Mouse (Mus musculus) forebrain, embryonic 14.5 days (tissue): ENCODE measurements at regions not wholly inside any gene's neighbourhood (a gene's known extent, or its start where the extent isn't known, plus 50 kb on each side); places are given as distances from the start of the nearest gene placed in this dataset.

Experiments used
- ATAC-seq: fragments of 200-750 bp; cut with Nextera tagmentation; 2 replicates; pipeline ENCODE4 v1.8.0; 2017; ENCODE audit warnings: mild to moderate bottlenecking, moderate library complexity
- DNase-seq: peaks from one replicate; pipeline ENCODE4 v3.0.0-alpha.2; 2015; ENCODE audit warnings: low spot score
- H3K27ac ChIP-seq: fragments of 300-500 bp; sonication (generic); 2 replicates; pipeline ENCODE4 v1.5.1; 2014; ENCODE audit warnings: low read depth, mild to moderate bottlenecking, control low read depth, low read length, moderate library complexity
- H3K27me3 ChIP-seq: fragments of 300-500 bp; sonication (generic); replicated peaks from 2 replicates; pipeline ENCODE4 v1.6.1; 2014; ENCODE audit warnings: low read length, control low read depth, mixed read lengths; ENCODE audit not compliant: control insufficient read depth, insufficient read depth
- H3K36me3 ChIP-seq: fragments of 300-500 bp; sonication (generic); 2 replicates; pipeline ENCODE4 v1.6.1; 2014; ENCODE audit warnings: low read length, control low read depth; ENCODE audit not compliant: control insufficient read depth, insufficient read depth
- H3K4me1 ChIP-seq: fragments of 300-500 bp; sonication (generic); 2 replicates; pipeline ENCODE4 v1.6.1; 2014; ENCODE audit warnings: antibody characterized with exemption, low read length, control low read depth; ENCODE audit not compliant: control insufficient read depth, insufficient read depth
- H3K4me2 ChIP-seq: fragments of 300-500 bp; sonication (generic); 2 replicates; pipeline ENCODE4 v1.6.1; 2014; ENCODE audit warnings: mild to moderate bottlenecking, control low read depth, low read length
- H3K4me3 ChIP-seq: fragments of 300-500 bp; sonication (generic); 2 replicates; pipeline ENCODE4 v1.5.1; 2014; ENCODE audit warnings: low read depth, low read length, control low read depth
- H3K9ac ChIP-seq: fragments of 300-500 bp; sonication (generic); 2 replicates; pipeline ENCODE4 v1.6.1; 2014; ENCODE audit warnings: mild to moderate bottlenecking, low read length, control low read depth, moderate library complexity
- H3K9me3 ChIP-seq: fragments of 300-500 bp; sonication (generic); replicated peaks from 2 replicates; pipeline ENCODE4 v1.6.1; 2016; ENCODE audit warnings: low read length, control low read depth, mixed read lengths; ENCODE audit not compliant: control insufficient read depth
- WGBS: fragments of 180-500 bp; shearing (Covaris S2); extraction: QIAGEN DNeasy Blood & Tissue Kit; methylation state at CpG from one replicate; pipeline ENCODE4 v1.1.7; 2014; 5-methylcytosine and 5-hydroxymethylcytosine counted together

GRCm38 (mm10) chr1:82150219-82151128, 82.4 kb upstream of the Gm9747 start:
- ATAC-seq (peak; percentile 91), DNase-seq (peak; percentile 82)
- no peaks in the 10 kb centered on the region for H3K4me1 ChIP-seq
- no peaks in the 10 kb centered on the region for H3K36me3 ChIP-seq
- WGBS = 24% methylated on average over 13 of the region's 13 CpGs
- no peak overlapping the region for H3K9ac ChIP-seq
- no peak overlapping the region for H3K4me2 ChIP-seq
- H3K9me3 ChIP-seq = no peaks in the 10 kb centered on the region
- H3K4me3 ChIP-seq = no peak overlapping the region
- H3K27ac ChIP-seq = no peak overlapping the region
- H3K27me3 ChIP-seq = no peaks in the 10 kb centered on the region

- H3K4me1 ChIP-seq = no peaks in the 10 kb centered on the region
- H3K4me2 ChIP-seq = no peak overlapping the region
- no peaks in the 10 kb centered on the region for H3K9me3 ChIP-seq
- H3K9ac ChIP-seq = no peak overlapping the region
- no peak overlapping the region for H3K4me3 ChIP-seq
- no peak for DNase-seq
- no peaks in the 10 kb centered on the region for H3K36me3 ChIP-seq
- no peak overlapping the region for H3K27ac ChIP-seq
- no peaks in the 10 kb centered on the region for H3K27me3 ChIP-seq
- ATAC-seq = no peak
Measured at GRCm38 (mm10) chr1:82155961-82156360, 77.0 kb upstream of the Gm9747 start.

- H3K9me3 ChIP-seq = no peaks in the 10 kb centered on the region
- H3K9ac ChIP-seq = no peak overlapping the region
- ATAC-seq (no peak), DNase-seq (peak; percentile 13)
- H3K4me1 ChIP-seq = no peaks in the 10 kb centered on the region
- H3K4me2 ChIP-seq = no peak overlapping the region
- no peak overlapping the region for H3K4me3 ChIP-seq
- no peak overlapping the region for H3K27ac ChIP-seq
- 82% methylated on average over 1 of the region's 1 CpGs for WGBS
- no peaks in the 10 kb centered on the region for H3K27me3 ChIP-seq
- H3K36me3 ChIP-seq = no peaks in the 10 kb centered on the region
Measured at GRCm38 (mm10) chr1:82157013-82157412, 75.9 kb upstream of the Gm9747 start.

- no peak overlapping the region for H3K27ac ChIP-seq
- H3K36me3 ChIP-seq = no peaks in the 10 kb centered on the region
- H3K9me3 ChIP-seq = no peaks in the 10 kb centered on the region
- no peaks in the 10 kb centered on the region for H3K27me3 ChIP-seq
- DNase-seq (no peak), ATAC-seq (no peak)
- no peak overlapping the region for H3K9ac ChIP-seq
- WGBS = 64% methylated on average over 3 of the region's 3 CpGs
- no peaks in the 10 kb centered on the region for H3K4me1 ChIP-seq
- no peak overlapping the region for H3K4me3 ChIP-seq
- H3K4me2 ChIP-seq = no peak overlapping the region
Measured at GRCm38 (mm10) chr1:82158466-82158865, 74.4 kb upstream of the Gm9747 start.

GRCm38 (mm10) chr1:82159201-82159600, 73.7 kb upstream of the Gm9747 start:
- no peak overlapping the region for H3K4me3 ChIP-seq
- H3K36me3 ChIP-seq = no peaks in the 10 kb centered on the region
- ATAC-seq (no peak), DNase-seq (no peak)
- H3K4me2 ChIP-seq = no peak overlapping the region
- H3K9me3 ChIP-seq = no peaks in the 10 kb centered on the region
- H3K9ac ChIP-seq = no peak overlapping the region
- no peaks in the 10 kb centered on the region for H3K27me3 ChIP-seq
- no peaks in the 10 kb centered on the region for H3K4me1 ChIP-seq
- 91% methylated on average over 3 of the region's 3 CpGs for WGBS
- no peak overlapping the region for H3K27ac ChIP-seq

GRCm38 (mm10) chr1:82162926-82163325, 70.0 kb upstream of the Gm9747 start:
- H3K4me3 ChIP-seq = no peak overlapping the region
- no peak overlapping the region for H3K9ac ChIP-seq
- no peaks in the 10 kb centered on the region for H3K27me3 ChIP-seq
- H3K9me3 ChIP-seq = no peaks in the 10 kb centered on the region
- no peak overlapping the region for H3K27ac ChIP-seq
- ATAC-seq = no peak
- no peak overlapping the region for H3K4me2 ChIP-seq
- no peaks in the 10 kb centered on the region for H3K4me1 ChIP-seq
- no peak for DNase-seq
- H3K36me3 ChIP-seq = no peaks in the 10 kb centered on the region
- 91% methylated on average over 6 of the region's 6 CpGs for WGBS

GRCm38 (mm10) chr1:82168158-82168557, 64.8 kb upstream of the Gm9747 start:
- no peak overlapping the region for H3K27ac ChIP-seq
- no peak overlapping the region for H3K4me3 ChIP-seq
- no peak overlapping the region for H3K4me2 ChIP-seq
- no peaks in the 10 kb centered on the region for H3K36me3 ChIP-seq
- no peak overlapping the region for H3K9ac ChIP-seq
- 86% methylated on average over 4 of the region's 4 CpGs for WGBS
- ATAC-seq (no peak), DNase-seq (no peak)
- no peaks in the 10 kb centered on the region for H3K9me3 ChIP-seq
- no peaks in the 10 kb centered on the region for H3K4me1 ChIP-seq
- H3K27me3 ChIP-seq = no peaks in the 10 kb centered on the region

- H3K4me2 ChIP-seq = no peak overlapping the region
- no peak overlapping the region for H3K9ac ChIP-seq
- no peak overlapping the region for H3K27ac ChIP-seq
- 97% methylated on average over 2 of the region's 2 CpGs for WGBS
- no peaks in the 10 kb centered on the region for H3K36me3 ChIP-seq
- DNase-seq = no peak
- H3K4me3 ChIP-seq = no peak overlapping the region
- no peak for ATAC-seq
- no peaks in the 10 kb centered on the region for H3K27me3 ChIP-seq
- H3K9me3 ChIP-seq = no peaks in the 10 kb centered on the region
- no peaks in the 10 kb centered on the region for H3K4me1 ChIP-seq
Measured at GRCm38 (mm10) chr1:82168949-82169348, 64.0 kb upstream of the Gm9747 start.

- H3K27me3 ChIP-seq = no peaks in the 10 kb centered on the region
- H3K4me2 ChIP-seq = no peak overlapping the region
- H3K27ac ChIP-seq = no peak overlapping the region
- no peak overlapping the region for H3K9ac ChIP-seq
- H3K4me1 ChIP-seq = no peaks in the 10 kb centered on the region
- H3K4me3 ChIP-seq = no peak overlapping the region
- 76% methylated on average over 1 of the region's 1 CpGs for WGBS
- H3K36me3 ChIP-seq = no peaks in the 10 kb centered on the region
- DNase-seq (no peak), ATAC-seq (no peak)
- no peaks in the 10 kb centered on the region for H3K9me3 ChIP-seq
Measured at GRCm38 (mm10) chr1:82180427-82180826, 52.5 kb upstream of the Gm9747 start.
